Mouse (Mus musculus): ENCODE measurements around the gene Slc39a10. TPM values are rescaled to one million over a fixed set of nuclear protein-coding genes. Genes with fewer than 3 reads are reported as not detected.

Slc39a10 gene
- total RNA-seq (2012; rRNA removed) (14.9 and 15.2 TPM in 2 replicates), polyA plus RNA-seq (2012; ENCODE audit: insufficient read depth in 1 of 2, insufficient read length in 2 of 2, low read depth in 1 of 2, low replicate concordance in 2 of 2, missing spikeins in 1 of 2) (10 to 100 TPM in 1 of 2 experiments, not detected in 1; 17.7 TPM)

GRCm38 (mm10) chr1:46892752-46893151 lies at the start of gene Slc39a10:
TSS of gene Slc39a10 (minus strand) at chr1:46892852.
- Histone ChIP-seq H3K27me3 (ENCODE audit: control insufficient read depth in 1 of 2, insufficient read depth in 2 of 2, low read length in 2 of 2) (no peaks in the 10 kb centered on the region; a peak in 1 of 4 replicates), H3K4me3 (ENCODE audit: control insufficient read depth in 1 of 2, insufficient read depth in 1 of 2, low read depth in 2 of 2, low read length in 2 of 2) (no peak within 1 kb of the TSS), H3K9ac (ENCODE audit: control insufficient read depth, low read depth, low read length, poor library complexity, severe bottlenecking) (no peak within 1 kb of the TSS), H3K36me3 (ENCODE audit: control insufficient read depth in 1 of 2, insufficient read depth in 2 of 2, low read length in 2 of 2) (no peaks in the 10 kb centered on the region), H3K79me2 (ENCODE audit: control insufficient read depth, insufficient read depth, low read length, poor library complexity) (no peaks in the 10 kb centered on the region), H3K4me1 (ENCODE audit: control insufficient read depth in 1 of 2, insufficient read depth in 2 of 2, low read length in 2 of 2) (no peaks in the 10 kb centered on the region), H3K27ac (ENCODE audit: control insufficient read depth, low read depth, low read length) (no peak within 1 kb of the TSS), H3K9me3 (replicated peaks; ENCODE audit: insufficient read depth, low read length) (no peaks in the 10 kb centered on the region)
- no peak for TF ChIP-seq TCF12 (IDR thresholded peaks at IDR 0.05; ENCODE audit: low read depth, low read length)
- no peak for TF ChIP-seq MAX (IDR thresholded peaks at IDR 0.05; ENCODE audit: low read length)
- no peak for TF ChIP-seq JUND (IDR thresholded peaks at IDR 0.05; ENCODE audit: low read depth, low read length)
- TF ChIP-seq TAL1 (IDR thresholded peaks at IDR 0.05; ENCODE audit: low read length), result no peak
- no peak for TF ChIP-seq USF2 (IDR thresholded peaks at IDR 0.05; ENCODE audit: borderline replicate concordance in 1 of 2, insufficient read depth in 1 of 2, low read depth in 1 of 2, low read length in 2 of 2)
- no peak for TF ChIP-seq MAZ (IDR thresholded peaks at IDR 0.05; ENCODE audit: low read depth, low read length)
- TF ChIP-seq ZC3H11A (IDR thresholded peaks at IDR 0.05; ENCODE audit: low read depth, low read length), result no peak
- DNase-seq (ENCODE audit: low read depth, low spot score), result no peak

DNA sequence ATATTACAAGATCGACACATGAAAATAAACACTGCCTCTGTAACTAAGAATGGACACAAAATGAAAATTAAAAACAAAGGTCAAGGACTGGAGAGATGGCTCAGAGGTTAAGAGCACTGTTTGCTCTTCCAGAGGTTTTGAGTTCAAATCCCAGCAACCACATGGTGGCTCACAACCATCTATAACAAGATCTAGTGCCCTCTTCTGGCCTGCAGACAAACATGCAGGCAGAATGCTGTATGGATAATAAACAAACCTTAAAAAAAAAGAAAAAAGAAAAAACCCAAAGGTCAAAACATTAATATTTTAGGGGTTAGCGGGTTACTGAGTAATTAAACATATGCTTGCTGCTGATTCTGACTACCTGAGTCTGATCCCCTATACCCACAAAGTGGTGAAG lies 46.6 kb upstream of the Slc39a10 start:
- Histone ChIP-seq H3K9ac (ENCODE audit: control insufficient read depth, low read depth, low read length, poor library complexity, severe bottlenecking) (no peak overlapping the region), H3K9me3 (replicated peaks; ENCODE audit: insufficient read depth, low read length) (no peaks in the 10 kb centered on the region), H3K4me3 (ENCODE audit: control insufficient read depth in 1 of 2, insufficient read depth in 1 of 2, low read depth in 2 of 2, low read length in 2 of 2) (no peak overlapping the region), H3K27ac (ENCODE audit: control insufficient read depth, low read depth, low read length) (no peak overlapping the region), H3K27me3 (ENCODE audit: control insufficient read depth in 1 of 2, insufficient read depth in 2 of 2, low read length in 2 of 2) (no peaks in the 10 kb centered on the region), H3K79me2 (ENCODE audit: control insufficient read depth, insufficient read depth, low read length, poor library complexity) (no peaks in the 10 kb centered on the region), H3K36me3 (ENCODE audit: control insufficient read depth in 1 of 2, insufficient read depth in 2 of 2, low read length in 2 of 2) (no peaks in the 10 kb centered on the region), H3K4me1 (ENCODE audit: control insufficient read depth in 1 of 2, insufficient read depth in 2 of 2, low read length in 2 of 2) (no peaks in the 10 kb centered on the region)
- no peak for DNase-seq (ENCODE audit: low read depth, low spot score)
- TF ChIP-seq CTCF (IDR thresholded peaks at IDR 0.05 in 2 of 3, conservative IDR thresholded peaks at IDR 0.05 in 1 of 3; ENCODE audit: control insufficient read depth in 1 of 3, insufficient read depth in 1 of 3, low read depth in 2 of 3, low read length in 3 of 3, poor library complexity in 1 of 3, severe bottlenecking in 1 of 3), result peak in 1 of 3 experiments; percentile 17; a peak in 1 of 6 replicates
- peak; percentile 3 for TF ChIP-seq RAD21 (IDR thresholded peaks at IDR 0.05; ENCODE audit: low read depth, low read length)
- no peak for TF ChIP-seq ZC3H11A (IDR thresholded peaks at IDR 0.05; ENCODE audit: low read depth, low read length)
- no peak for TF ChIP-seq MAX (IDR thresholded peaks at IDR 0.05; ENCODE audit: low read length)
- peak; percentile 13; the same call in 1 of the 2 replicates for TF ChIP-seq SMC3 (IDR thresholded peaks at IDR 0.05; ENCODE audit: low read depth, low read length)

DNA sequence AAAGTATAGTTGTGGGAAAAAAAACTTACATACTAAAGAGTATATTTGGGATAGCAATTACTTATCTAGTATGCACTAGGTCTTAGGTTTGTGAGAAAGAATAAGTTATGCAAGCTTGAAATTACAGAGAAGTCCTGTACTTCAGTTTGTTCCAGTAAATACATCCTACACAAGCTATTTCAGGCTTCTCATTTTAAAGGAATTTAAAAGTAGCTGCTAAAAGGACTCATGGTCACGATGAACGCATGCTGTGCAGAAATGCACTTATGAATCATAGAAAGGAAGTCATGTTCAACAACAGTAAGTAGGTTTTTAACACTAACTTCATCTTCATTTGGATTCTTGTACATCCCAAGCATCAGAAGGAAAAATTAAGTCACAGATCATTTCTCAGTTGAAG lies 45.0 kb upstream of the Slc39a10 start:
- Histone ChIP-seq H3K27ac (ENCODE audit: control insufficient read depth, low read depth, low read length) (no peak overlapping the region), H3K4me3 (ENCODE audit: control insufficient read depth in 1 of 2, insufficient read depth in 1 of 2, low read depth in 2 of 2, low read length in 2 of 2) (no peak overlapping the region), H3K9ac (ENCODE audit: control insufficient read depth, low read depth, low read length, poor library complexity, severe bottlenecking) (no peak overlapping the region), H3K4me1 (ENCODE audit: control insufficient read depth in 1 of 2, insufficient read depth in 2 of 2, low read length in 2 of 2) (no peaks in the 10 kb centered on the region), H3K36me3 (ENCODE audit: control insufficient read depth in 1 of 2, insufficient read depth in 2 of 2, low read length in 2 of 2) (no peaks in the 10 kb centered on the region), H3K9me3 (replicated peaks; ENCODE audit: insufficient read depth, low read length) (no peaks in the 10 kb centered on the region), H3K27me3 (ENCODE audit: control insufficient read depth in 1 of 2, insufficient read depth in 2 of 2, low read length in 2 of 2) (no peaks in the 10 kb centered on the region), H3K79me2 (ENCODE audit: control insufficient read depth, insufficient read depth, low read length, poor library complexity) (no peaks in the 10 kb centered on the region)
- TF ChIP-seq MAZ (IDR thresholded peaks at IDR 0.05; ENCODE audit: low read depth, low read length) (no peak), USF1 (IDR thresholded peaks at IDR 0.05; ENCODE audit: low read depth, low read length) (no peak), NRF1 (IDR thresholded peaks at IDR 0.05; ENCODE audit: insufficient read depth, low read depth, low read length, poor library complexity, severe bottlenecking) (no peak), RCOR1 (IDR thresholded peaks at IDR 0.05; ENCODE audit: low read depth, low read length) (no peak), NELFE (IDR thresholded peaks at IDR 0.05; ENCODE audit: low read depth, low read length) (no peak), UBTF (IDR thresholded peaks at IDR 0.05; ENCODE audit: borderline replicate concordance, insufficient read depth, low read depth, low read length) (no peak), ZKSCAN1 (IDR thresholded peaks at IDR 0.05; ENCODE audit: low read depth, low read length) (no peak), E2F4 (IDR thresholded peaks at IDR 0.05; ENCODE audit: borderline replicate concordance, low read depth, low read length) (no peak)
- no peak for DNase-seq (ENCODE audit: low read depth, low spot score)
